Mouse (Mus musculus) frontal cortex, adult 2 months (tissue): ENCODE measurements at regions not wholly inside any gene's neighbourhood (a gene's known extent, or its start where the extent isn't known, plus 50 kb on each side); places are given as distances from the start of the nearest gene placed in this dataset.

Experiments
- DNase-seq, 2 experiments: peaks; one replicate each; pipeline ENCODE4 v3.0.0; 2022; ENCODE audit warnings: low spot score in 1 of 2; ENCODE audit errors: extremely low spot score in 1 of 2

- no peak for DNase-seq
These were observed 263.1 kb downstream of the Cbln1 start for GRCm38 (mm10) chr8:87209295-87209694.

DNA sequence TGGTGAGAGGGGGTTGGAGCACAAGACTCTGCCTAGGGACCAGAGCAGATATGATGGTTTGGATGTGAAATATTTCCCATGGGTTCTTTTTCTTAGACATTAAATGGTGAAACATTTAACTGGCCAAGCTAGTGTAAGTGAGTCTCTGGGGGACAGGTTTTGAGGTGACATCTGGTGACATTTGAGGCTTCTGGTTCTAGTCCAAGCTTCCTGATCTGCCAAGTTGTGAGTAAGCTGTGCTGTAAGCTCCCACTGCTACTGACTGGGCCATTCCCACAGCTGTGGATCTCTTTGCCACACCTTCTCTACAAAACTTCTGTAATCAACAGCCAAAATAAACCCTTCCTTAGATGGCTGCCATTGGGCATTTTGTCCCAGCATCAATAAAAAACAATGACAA, 264.4 kb downstream of the Cbln1 start:
- DNase-seq: no peak

DNA sequence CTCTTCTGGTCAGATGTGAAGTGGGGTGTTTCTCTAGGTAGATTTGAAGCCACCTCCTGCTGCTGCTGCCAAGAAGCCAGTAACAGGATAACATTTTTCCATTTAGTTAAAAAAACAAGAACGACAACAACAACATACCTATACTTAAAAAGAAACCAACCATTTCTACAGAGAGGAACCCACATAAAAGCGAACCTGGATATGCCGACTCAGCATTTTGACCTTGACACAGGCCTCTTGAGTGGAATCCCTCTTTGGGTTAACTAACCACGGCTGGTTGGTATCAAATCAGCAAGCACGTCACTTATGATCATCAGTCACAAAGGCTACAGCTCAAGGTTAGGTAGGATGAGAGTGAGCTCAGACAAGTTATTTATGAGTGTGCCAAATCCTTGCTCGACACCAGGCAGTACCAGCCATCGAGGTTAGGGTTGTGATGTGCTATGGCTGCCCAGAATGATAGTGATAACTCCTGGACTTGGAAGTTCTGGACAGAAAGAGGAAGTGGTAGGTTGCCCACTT, 269.7 kb downstream of the Cbln1 start:
- no peak for DNase-seq

DNA sequence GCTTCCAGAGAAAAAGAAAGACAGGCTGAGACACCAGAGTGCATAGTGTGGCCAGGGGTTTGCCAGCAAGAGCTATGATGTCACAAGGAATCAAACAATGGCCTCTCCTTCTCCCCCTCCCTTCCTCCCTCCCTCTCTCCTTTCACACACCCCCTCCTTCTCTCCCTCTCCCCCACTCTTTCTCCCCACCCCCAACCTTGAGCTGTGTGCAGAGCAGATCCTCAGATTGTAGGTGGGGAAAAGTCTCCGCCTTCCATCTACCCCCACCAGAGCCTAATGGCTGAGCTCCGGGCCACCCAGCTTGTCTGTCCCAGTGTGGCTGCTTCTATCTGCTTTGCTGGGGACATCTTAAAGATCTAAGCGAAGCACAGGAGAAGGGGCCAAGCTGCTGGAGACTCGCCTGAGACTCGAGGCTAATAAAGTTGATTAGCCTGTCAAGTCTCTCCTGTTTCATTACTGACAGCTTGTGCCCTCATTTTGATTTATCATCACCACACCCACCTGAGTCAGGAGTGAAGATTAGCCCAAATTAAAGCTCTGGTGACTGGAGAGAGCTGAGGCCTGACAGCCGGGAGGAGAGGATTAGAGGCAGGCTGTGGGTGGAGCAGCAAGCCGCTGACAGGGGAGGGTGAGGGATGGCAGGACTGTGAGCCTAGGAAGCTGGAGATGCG, 272.8 kb downstream of the Cbln1 start:
- DNase-seq: no peak

GRCm38 (mm10) chr8:87197867-87198536, 274.4 kb downstream of the Cbln1 start:
- no peak for DNase-seq

DNA sequence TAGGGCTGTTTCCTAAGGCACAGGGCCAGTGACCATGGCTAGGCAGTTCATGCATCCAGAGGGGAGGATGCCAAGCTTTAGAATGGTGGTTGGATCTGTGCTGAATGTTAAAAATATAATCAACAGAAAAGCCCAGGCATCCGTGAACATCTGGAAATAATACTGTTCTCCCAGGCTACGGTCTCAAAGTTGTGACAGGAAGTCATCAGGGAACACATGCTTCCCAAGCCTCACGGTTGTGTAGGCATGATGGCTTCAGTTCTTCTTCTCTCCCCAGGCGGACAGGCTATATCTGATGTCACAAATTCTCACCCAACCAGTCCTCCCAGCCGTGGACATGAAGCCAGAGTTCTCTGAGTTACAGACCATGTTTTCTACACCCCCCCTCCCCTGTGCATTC, 275.4 kb downstream of the Cbln1 start:
- DNase-seq: no peak

DNA sequence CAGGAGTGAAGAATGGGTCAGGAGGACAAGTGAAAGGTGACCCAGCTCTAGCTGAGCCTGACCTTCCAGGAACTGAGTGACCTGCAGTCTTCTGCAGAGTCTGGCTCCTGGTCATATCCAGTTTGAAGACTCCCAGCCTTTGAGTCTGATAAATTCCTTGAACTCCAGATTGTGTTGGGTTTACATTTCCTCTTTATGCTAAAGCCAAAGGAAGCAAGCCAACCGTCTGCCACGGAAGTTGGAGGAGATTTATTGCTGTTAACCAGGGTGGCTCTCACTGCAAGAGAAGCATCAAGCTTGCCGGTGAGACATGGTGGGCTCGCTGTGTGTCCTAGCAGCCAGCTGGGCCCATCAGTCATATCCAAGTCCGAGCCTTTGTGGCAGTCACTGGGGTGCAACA, 276.4 kb downstream of the Cbln1 start:
- DNase-seq: no peak

- DNase-seq: no peak
These were observed 282.5 kb downstream of the Cbln1 start for GRCm38 (mm10) chr8:87189791-87190385.

DNA sequence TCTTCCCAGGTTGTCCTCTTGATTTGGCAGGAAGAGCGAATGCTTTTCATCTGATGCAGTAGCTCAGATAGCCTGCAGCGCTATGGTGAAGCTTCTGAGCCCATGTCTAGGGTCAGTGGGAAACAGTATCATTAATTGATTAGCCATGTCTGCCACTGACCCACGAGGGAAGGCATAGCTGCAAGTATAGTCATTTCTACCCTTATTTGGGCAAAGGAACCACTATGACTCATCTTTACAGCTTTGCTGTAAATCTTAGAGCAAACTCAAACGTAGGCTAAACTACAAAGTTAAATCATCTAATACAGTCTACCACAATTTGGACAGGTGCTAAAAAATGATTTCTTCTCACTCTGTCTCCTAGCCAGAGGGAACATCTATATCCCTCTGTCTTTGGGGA, 289.5 kb downstream of the Cbln1 start:
- no peak for DNase-seq

GRCm38 (mm10) chr8:87178561-87178960, 293.5 kb upstream of the N4bp1 start:
- peak in 1 of 2 experiments; percentile 6 for DNase-seq

GRCm38 (mm10) chr8:87177620-87178019, 292.6 kb upstream of the N4bp1 start:
- no peak for DNase-seq

- peak in 1 of 2 experiments; percentile 40 for DNase-seq
These were observed 290.0 kb upstream of the N4bp1 start for GRCm38 (mm10) chr8:87175097-87175496.

DNA sequence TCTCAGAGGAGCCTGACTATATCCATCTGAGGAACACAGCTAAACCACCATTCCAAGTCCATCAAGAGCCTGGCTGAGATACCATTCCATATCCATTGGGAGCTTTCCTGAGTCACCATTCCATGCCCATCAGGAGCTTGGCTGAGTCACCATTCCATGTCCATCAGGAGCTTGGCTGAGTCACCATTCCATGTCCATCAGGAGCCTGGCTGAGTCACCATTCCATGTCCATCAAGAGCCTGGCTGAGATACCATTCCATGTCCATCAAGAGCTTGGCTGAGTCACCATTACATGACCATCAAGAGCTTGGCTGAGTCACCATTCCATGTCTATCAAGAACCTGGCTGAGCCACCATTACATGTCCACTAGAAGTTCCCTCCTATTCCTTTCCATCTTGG, 288.7 kb upstream of the N4bp1 start:
- DNase-seq: no peak

GRCm38 (mm10) chr8:87166771-87167170, 281.7 kb upstream of the N4bp1 start:
- no peak for DNase-seq

DNA sequence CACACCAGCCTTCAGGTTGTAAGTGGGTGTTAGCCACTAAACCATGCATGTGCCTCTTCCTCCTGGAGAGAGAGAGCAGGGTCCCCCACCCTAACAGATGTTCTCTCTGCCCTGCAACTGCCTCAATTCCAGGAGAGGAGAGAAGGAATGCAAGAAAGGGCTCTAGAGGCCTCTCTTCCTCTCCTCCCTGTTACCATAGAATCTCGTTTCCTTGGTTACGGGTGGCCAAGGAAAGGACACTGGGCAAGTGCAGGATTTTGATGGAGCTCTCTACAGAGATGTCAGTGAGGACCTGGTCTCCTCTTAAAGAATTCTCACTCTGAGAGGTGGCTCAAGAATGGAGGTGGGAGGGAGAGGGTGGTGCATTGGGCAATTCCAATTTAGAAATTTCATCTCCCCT, 275.4 kb upstream of the N4bp1 start:
- DNase-seq: no peak

GRCm38 (mm10) chr8:87158322-87158721, 273.3 kb upstream of the N4bp1 start:
- DNase-seq: no peak

GRCm38 (mm10) chr8:87155819-87156425, 270.9 kb upstream of the N4bp1 start:
- no peak for DNase-seq

DNA sequence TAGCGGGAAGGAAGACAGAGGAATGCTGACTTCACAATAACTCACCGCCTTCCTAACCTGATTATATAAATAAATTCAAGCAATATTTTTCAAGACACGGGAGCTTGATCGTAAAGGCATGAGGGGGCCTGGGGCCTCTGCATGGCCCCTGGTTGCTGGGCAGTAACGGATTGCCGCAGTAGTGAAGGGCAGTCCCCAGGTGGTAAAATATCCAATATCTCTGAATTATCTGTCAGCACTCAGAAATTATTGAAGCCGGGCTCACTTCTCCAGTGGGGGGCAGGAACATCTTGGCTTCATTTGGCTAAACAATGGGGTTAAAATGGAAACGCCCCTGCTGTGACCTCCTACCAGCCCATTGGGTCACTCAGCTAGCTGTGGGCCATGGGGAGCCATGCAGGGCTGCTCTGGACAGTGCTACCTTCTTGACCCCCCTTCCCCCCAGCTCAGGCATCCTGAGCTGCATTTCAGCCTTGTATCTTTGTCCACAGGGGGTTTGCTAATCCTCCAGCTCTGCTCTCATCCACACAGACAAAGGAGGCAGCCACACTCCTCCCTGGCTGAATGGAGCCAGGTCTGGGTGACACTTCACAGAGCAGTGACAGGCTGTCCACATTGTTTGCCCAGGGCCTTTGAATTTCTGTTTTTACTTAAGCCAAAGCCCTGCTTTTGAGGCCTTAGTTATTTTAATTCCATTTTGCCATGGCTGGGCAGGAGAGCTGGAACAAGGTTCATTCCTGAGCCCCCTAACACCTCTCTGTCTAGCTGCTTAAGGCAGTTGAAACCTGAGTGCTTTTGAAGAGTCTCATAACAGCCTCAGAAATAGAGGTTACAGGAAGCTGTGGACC, 267.2 kb upstream of the N4bp1 start:
- DNase-seq: no peak

DNA sequence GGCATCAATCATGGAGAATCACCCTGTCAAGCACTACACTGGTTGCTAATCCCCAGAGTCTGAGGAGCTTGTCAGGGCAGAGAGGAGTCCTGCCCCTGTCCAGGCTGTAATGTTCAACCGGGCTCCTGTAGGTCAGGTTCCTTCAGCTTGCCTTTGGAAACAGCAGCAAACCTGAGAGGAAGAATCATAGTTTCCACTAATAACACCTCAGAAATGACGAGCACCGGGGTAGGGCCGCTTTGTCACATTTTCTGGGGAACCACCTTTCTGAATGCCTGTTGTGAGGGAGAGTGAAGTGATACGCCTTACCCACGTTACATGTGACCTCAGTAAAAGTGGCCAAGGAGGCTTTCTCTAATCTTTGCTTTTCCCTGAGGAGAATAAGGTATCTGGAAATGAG, 263.8 kb upstream of the N4bp1 start:
- DNase-seq: no peak

GRCm38 (mm10) chr8:87147704-87148103, 262.6 kb upstream of the N4bp1 start:
- no peak for DNase-seq

- no peak for DNase-seq
These were observed 252.4 kb upstream of the N4bp1 start for GRCm38 (mm10) chr8:87137412-87137811.
